Mouse (Mus musculus): ENCODE data around the gene Fam19a4. TPM values are rescaled to one million over a fixed set of nuclear protein-coding genes. Genes with fewer than 3 reads are reported as not detected.

The Fam19a4 gene
- not detected in 2 replicates for total RNA-seq (2017)

DNA sequence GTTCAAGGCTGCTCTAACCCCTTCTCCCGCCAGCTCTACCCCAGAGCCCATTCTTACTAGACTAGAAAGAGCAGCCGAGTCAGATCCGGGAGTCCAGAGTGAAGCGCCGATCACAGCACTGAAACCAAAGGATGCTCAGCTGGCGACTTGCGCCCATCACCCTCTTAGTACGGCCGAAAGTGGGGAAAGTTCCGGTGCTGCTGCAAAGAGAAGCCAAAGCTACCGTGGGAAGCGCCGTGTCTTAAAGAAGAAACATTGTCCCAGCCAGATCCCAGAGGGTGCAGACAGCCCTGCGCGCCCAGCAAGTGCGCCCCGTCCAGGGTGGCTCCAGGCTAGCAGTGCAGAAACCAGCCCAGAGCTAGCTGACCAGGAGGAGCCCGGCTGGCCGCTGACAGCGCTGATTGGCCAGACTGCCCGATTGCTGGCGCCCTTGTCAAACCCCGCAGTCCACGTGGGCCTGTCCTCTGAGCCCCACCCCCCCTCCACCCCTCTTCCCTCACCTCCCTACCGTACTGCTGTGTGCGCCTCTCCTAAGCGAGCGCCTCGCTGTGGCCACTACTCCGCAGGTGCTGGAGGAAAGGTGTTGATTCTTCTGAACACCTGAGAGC, at the start of gene Fam19a4:
TSS of gene Fam19a4 (minus strand) at position 340 of the 608 bp plus-strand sequence.
- ATAC-seq (ENCODE audit: extremely low read depth, insufficient number of reproducible peaks, low FRiP score, poor library complexity, severe bottlenecking) = no peak

GRCm38 (mm10) chr6:97106777-97107176, 46.6 kb upstream of the Fam19a4 start:
- peak; percentile 51; the same call in 1 of the 2 replicates for ATAC-seq (ENCODE audit: extremely low read depth, insufficient number of reproducible peaks, low FRiP score, poor library complexity, severe bottlenecking)

DNA sequence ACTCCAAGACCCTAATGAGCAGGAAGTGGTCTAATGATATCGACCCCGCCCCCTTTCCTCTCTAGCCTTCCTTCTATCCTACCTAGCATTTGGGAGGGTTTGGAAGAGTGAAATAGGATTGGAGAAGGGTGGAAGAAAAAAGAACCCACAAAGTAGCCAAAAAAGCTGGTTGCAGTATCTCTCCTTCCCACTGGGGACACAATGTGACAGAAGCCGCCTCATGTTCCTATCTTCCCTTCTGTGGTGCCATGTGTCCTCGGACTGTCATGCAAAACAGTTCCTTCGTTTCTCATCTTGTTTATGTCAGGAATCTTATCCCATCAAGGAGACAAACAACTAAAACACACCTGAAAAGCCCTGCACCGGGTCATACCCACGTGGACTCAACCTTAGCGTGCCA, 45.9 kb upstream of the Fam19a4 start:
- ATAC-seq (ENCODE audit: extremely low read depth, insufficient number of reproducible peaks, low FRiP score, poor library complexity, severe bottlenecking) = no peak

DNA sequence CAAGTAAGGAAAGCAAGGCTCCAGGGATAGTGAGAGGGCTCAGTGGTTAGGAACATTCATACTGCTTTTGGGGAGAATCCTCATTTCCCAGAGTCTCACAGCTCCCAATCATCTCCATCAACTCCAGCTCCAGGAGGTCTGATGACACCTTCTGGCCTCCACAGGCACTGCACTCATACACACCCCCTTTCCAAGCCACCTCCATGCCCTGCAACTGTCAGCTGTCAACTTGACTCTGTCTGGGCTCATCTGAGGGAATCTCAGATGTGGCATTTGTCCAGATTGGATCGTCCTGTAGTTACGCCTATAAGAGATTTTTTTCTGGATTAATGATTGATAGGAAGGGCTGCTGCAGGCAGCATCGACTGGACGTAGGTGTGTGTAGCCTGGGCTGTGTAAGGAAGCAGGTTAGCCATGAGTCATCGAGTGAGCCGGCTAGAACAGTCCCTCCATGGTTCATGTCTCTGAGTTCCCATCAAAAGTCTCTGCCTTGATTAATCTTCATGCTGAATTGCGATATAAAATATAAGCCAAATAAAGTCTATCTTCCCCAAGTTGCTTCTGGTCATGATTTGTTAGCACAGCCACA, 44.1 kb upstream of the Fam19a4 start:
- no peak for ATAC-seq (ENCODE audit: extremely low read depth, insufficient number of reproducible peaks, low FRiP score, poor library complexity, severe bottlenecking)

DNA sequence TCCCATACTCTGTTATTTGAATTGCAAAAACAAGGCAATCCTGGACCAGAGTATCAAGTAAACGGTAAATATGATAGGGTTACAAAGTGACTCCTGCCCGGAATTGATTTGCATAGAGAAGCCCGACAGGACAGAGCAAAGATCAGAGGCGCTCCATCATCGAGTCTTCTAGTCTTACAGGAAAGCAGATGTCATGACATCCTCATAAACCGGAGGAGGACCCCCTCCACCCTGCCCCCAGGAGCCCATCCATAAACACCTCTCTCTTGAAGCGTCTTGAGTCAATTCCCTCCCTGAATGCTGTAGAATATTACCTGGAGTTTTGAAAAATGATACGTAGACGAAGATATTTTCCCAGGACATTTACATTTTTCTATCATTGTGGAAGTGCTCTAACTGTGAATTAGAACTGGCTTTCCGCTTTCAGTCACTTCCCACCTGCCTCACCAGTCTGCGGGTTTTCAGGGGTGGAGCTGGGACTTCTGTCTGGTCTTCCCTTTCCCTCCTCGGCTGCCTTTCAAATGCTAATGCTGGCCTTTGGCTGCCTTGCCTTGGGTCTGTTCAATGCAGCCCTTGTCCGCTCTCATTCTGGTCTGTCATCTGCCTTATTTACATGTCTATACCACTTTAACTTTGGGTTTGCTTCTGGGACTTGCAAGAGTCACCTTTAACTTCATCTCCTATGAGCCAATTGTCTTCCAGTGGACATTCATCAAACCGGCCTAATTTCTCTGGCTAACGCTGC, 41.9 kb upstream of the Fam19a4 start:
- ATAC-seq (ENCODE audit: extremely low read depth, insufficient number of reproducible peaks, low FRiP score, poor library complexity, severe bottlenecking) = no peak

- ATAC-seq (ENCODE audit: extremely low read depth, insufficient number of reproducible peaks, low FRiP score, poor library complexity, severe bottlenecking) = no peak
These were observed 41.2 kb upstream of the Fam19a4 start for GRCm38 (mm10) chr6:97101190-97101957.

GRCm38 (mm10) chr6:97082336-97082735, 22.1 kb upstream of the Fam19a4 start:
- no peak for ATAC-seq (ENCODE audit: extremely low read depth, insufficient number of reproducible peaks, low FRiP score, poor library complexity, severe bottlenecking)

- no peak for ATAC-seq (ENCODE audit: extremely low read depth, insufficient number of reproducible peaks, low FRiP score, poor library complexity, severe bottlenecking)
These were observed 19.8 kb upstream of the Fam19a4 start for GRCm38 (mm10) chr6:97080016-97080415.

DNA sequence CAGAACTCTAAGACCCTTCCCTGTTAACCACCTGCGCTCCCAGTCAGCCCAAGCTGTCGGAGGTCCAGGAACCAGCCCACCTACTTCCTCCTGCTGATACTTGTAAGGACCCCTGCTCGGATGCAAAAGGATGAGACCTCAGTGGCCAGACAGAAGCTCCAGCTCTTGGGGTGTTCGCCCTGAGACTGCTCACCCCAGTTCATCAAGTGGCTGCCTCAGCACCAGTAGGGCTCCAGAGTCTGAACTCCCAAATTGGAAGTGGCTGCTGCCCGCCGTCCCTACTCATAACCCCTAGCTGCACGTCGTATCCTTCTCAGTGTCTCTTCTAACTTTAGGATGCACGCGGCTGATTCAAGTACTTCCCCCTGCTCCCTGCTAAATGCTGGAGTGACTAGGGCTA, 614 bp downstream of the Fam19a4 start:
- no peak for ATAC-seq (ENCODE audit: extremely low read depth, insufficient number of reproducible peaks, low FRiP score, poor library complexity, severe bottlenecking)

DNA sequence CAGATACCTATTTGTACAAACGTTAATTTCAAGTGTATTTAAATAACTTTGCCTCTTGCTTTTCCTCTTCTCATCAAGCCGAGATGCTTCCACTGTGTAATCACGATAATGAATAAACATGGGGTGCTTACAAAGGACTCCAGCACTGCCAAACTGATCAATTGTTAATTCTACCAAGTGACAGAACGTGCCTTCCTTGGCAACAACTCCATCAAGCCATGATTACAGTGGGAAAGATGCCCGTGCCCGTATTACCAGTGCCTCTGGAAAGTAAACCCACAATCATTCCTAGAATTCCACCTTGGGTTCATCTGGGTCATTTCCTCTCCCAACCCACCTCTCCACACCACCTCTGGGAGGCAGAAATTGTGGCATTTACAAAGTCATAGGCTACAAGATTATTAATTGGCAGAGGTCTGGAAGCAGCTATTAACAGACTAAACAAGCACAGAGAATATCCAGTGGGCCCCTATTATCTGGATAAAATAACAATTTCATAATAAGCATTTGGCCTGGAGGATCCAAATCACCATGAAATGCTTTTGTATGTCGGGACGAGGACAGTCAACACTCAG, 7.9 kb downstream of the Fam19a4 start:
- ATAC-seq (ENCODE audit: extremely low read depth, insufficient number of reproducible peaks, low FRiP score, poor library complexity, severe bottlenecking) = no peak

- no peak for ATAC-seq (ENCODE audit: extremely low read depth, insufficient number of reproducible peaks, low FRiP score, poor library complexity, severe bottlenecking)
These were observed 11.8 kb downstream of the Fam19a4 start for GRCm38 (mm10) chr6:97048403-97048802.

GRCm38 (mm10) chr6:97046541-97046940, 13.7 kb downstream of the Fam19a4 start:
- ATAC-seq (ENCODE audit: extremely low read depth, insufficient number of reproducible peaks, low FRiP score, poor library complexity, severe bottlenecking) = no peak

DNA sequence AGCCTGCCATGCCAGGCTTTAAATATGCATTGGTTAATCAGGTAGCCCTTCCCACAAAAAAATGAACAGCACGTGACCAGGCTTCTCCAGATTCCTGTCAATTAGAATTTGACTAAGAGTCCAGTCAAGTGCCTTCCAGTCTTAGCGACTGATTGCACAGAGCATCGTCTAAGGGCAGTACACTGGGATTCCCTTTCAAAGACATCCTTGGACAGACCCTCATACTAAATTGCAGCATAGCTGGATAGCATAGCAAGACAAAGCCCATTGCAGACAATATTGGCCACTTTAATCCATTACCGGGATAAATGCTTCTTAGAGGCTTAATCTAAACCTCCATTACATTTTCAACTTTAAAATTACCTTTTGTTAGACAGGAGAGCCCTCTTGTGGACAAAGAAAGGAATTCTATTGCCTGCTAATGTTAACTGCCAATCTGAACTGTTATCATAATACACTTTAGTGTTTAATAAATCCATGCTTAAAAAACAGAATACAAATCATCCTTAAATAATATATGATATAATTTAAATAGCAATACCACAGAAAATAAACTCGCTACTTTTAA, 33.0 kb downstream of the Fam19a4 start:
- no peak for ATAC-seq (ENCODE audit: extremely low read depth, insufficient number of reproducible peaks, low FRiP score, poor library complexity, severe bottlenecking)

DNA sequence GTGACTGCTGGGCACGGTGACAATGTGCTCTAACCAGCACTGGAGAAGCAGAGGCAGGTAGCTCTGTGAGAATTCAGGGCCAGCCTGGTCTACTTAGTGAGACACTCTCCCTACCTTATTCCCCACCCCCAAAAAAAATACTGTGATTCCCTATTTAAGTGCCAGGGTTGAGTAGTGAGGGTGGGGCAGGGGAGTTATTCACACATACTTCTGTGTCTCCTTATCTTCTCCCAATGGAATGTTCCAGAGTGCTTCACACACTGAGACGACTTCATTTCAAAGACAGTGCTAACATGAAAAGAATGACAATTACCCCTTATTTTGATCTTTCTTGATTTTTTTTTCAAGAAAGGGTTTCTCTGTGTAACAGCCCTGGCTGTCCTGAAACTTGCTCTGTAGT, 40.9 kb downstream of the Fam19a4 start:
- no peak for ATAC-seq (ENCODE audit: extremely low read depth, insufficient number of reproducible peaks, low FRiP score, poor library complexity, severe bottlenecking)

GRCm38 (mm10) chr6:97016711-97017110, 43.5 kb downstream of the Fam19a4 start:
- ATAC-seq (ENCODE audit: extremely low read depth, insufficient number of reproducible peaks, low FRiP score, poor library complexity, severe bottlenecking) = no peak

GRCm38 (mm10) chr6:97016018-97016417, 44.2 kb downstream of the Fam19a4 start:
- ATAC-seq (ENCODE audit: extremely low read depth, insufficient number of reproducible peaks, low FRiP score, poor library complexity, severe bottlenecking) = peak; percentile 71; the same call in 1 of the 2 replicates

DNA sequence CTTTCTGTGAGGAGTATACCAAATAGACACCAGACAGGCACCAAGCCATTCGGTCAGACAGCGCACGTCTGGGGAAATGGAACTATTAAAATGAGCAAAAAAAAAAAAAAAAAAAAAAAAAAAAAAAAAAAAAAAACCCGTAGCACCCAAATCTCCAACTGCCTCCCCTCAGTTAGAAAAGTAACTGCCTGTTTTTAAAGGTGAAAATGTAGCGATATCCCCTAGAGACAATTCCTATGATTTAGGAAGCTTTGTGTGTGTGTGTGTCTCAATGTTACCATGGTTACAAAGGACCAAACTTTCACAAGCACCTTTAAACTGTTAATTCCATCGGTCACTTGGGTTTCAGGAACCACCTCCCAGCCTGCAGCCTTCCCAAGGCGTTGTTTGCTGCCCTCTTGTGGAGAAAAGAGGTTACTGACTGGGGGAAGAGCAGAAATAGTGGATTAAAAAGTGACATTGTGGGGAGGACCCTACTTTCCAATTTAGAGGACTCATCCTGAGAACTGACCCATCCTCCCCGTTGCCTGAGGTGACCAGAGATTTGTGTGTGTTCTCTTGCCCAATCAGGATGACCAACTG, 53.6 kb downstream of the Fam19a4 start:
- ATAC-seq (ENCODE audit: extremely low read depth, insufficient number of reproducible peaks, low FRiP score, poor library complexity, severe bottlenecking) = peak; percentile 48; the same call in 1 of the 2 replicates

- ATAC-seq (ENCODE audit: extremely low read depth, insufficient number of reproducible peaks, low FRiP score, poor library complexity, severe bottlenecking) = no peak
These were observed 55.2 kb downstream of the Fam19a4 start for GRCm38 (mm10) chr6:97005038-97005437.

Measured in neutrophil, adult 5-6 weeks (primary cell).